Mouse (Mus musculus): ENCODE results near the gene Chrm4. TPM values are rescaled to one million over a fixed set of nuclear protein-coding genes. Genes with fewer than 3 reads are reported as not detected.
A peak's percentile ranks its signal among the peaks of the same experiment; 100 is the strongest.

Gene Chrm4
- polyA plus RNA-seq, 1 experiment from 2014 or later, result 0.67 TPM

GRCm38 (mm10) chr2:91921181-91921789 lies 5.8 kb upstream of the Chrm4 start:
- WGBS, result 6% methylated on average over 31 of the region's 31 CpGs
- H3K27ac ChIP-seq, result no peak overlapping the region
- H3K27me3 ChIP-seq (ENCODE audit: control insufficient read depth, insufficient read depth, low read length), result peaks cover 59% of the 10 kb centered on the region
- peak overlapping the region; percentile 93 for H3K4me2 ChIP-seq (replicated peaks)
- peak overlapping the region; percentile 54 for H3K9ac ChIP-seq
- ATAC-seq (ENCODE audit: low FRiP score) (peak; percentile 22; the same call in 1 of the 2 replicates), DNase-seq (ENCODE audit: low spot score) (no peak)
- peaks cover 13% of the 10 kb centered on the region for H3K4me1 ChIP-seq (replicated peaks; ENCODE audit: control insufficient read depth, insufficient read depth, low read length)
- no peaks in the 10 kb centered on the region for H3K9me3 ChIP-seq (ENCODE audit: control insufficient read depth, low read length)
- peaks cover 32% of the 10 kb centered on the region for H3K36me3 ChIP-seq (replicated peaks; ENCODE audit: control insufficient read depth, insufficient read depth)
- H3K4me3 ChIP-seq (replicated peaks; ENCODE audit: low read length), result peak overlapping the region; percentile 63

GRCm38 (mm10) chr2:91921790-91922570 lies 5.1 kb upstream of the Chrm4 start:
- DNase-seq (ENCODE audit: low spot score), result peak; percentile 72
- Histone ChIP-seq H3K27ac (no peak overlapping the region), H3K36me3 (replicated peaks; ENCODE audit: control insufficient read depth, insufficient read depth) (peaks cover 25% of the 10 kb centered on the region), H3K27me3 (ENCODE audit: control insufficient read depth, insufficient read depth, low read length) (peaks cover 59% of the 10 kb centered on the region), H3K4me3 (replicated peaks; ENCODE audit: low read length) (peak overlapping the region; percentile 63), H3K4me1 (replicated peaks; ENCODE audit: control insufficient read depth, insufficient read depth, low read length) (peaks cover 13% of the 10 kb centered on the region), H3K9ac (peak overlapping the region; percentile 54), H3K9me3 (ENCODE audit: control insufficient read depth, low read length) (no peaks in the 10 kb centered on the region), H3K4me2 (replicated peaks) (peak overlapping the region; percentile 93)
- ATAC-seq (ENCODE audit: low FRiP score), result peak; percentile 61
- under 1% methylated on average over 63 of the region's 64 CpGs for WGBS

- Histone ChIP-seq H3K4me3 (replicated peaks; ENCODE audit: low read length) (peak overlapping the region; percentile 63), H3K4me1 (replicated peaks; ENCODE audit: control insufficient read depth, insufficient read depth, low read length) (peaks cover 13% of the 10 kb centered on the region), H3K27ac (no peak overlapping the region), H3K9ac (no peak overlapping the region), H3K36me3 (replicated peaks; ENCODE audit: control insufficient read depth, insufficient read depth) (peaks cover 17% of the 10 kb centered on the region), H3K27me3 (ENCODE audit: control insufficient read depth, insufficient read depth, low read length) (peaks cover 59% of the 10 kb centered on the region), H3K4me2 (replicated peaks) (peak overlapping the region; percentile 93), H3K9me3 (ENCODE audit: control insufficient read depth, low read length) (no peaks in the 10 kb centered on the region)
- DNase-seq (ENCODE audit: low spot score), result no peak
- no peak for ATAC-seq (ENCODE audit: low FRiP score)
- 2% methylated on average over 37 of the region's 37 CpGs for WGBS
Measured at GRCm38 (mm10) chr2:91922586-91923414, 4.2 kb upstream of the Chrm4 start.

GRCm38 (mm10) chr2:91923415-91924337 lies 3.4 kb upstream of the Chrm4 start:
- peak overlapping the region; percentile 25; the same call in 1 of the 2 replicates for H3K9ac ChIP-seq
- peak overlapping the region; percentile 93 for H3K4me2 ChIP-seq (replicated peaks)
- WGBS, result 4% methylated on average over 54 of the region's 54 CpGs
- ATAC-seq (ENCODE audit: low FRiP score), result peak; percentile 39; the same call in 1 of the 2 replicates
- no peaks in the 10 kb centered on the region for H3K9me3 ChIP-seq (ENCODE audit: control insufficient read depth, low read length)
- peaks cover 8% of the 10 kb centered on the region; the same call in 1 of the 2 replicates for H3K36me3 ChIP-seq (replicated peaks; ENCODE audit: control insufficient read depth, insufficient read depth)
- peak overlapping the region; percentile 63 for H3K4me3 ChIP-seq (replicated peaks; ENCODE audit: low read length)
- DNase-seq (ENCODE audit: low spot score), result peak; percentile 76
- H3K4me1 ChIP-seq (replicated peaks; ENCODE audit: control insufficient read depth, insufficient read depth, low read length), result peaks cover 13% of the 10 kb centered on the region
- no peak overlapping the region for H3K27ac ChIP-seq
- H3K27me3 ChIP-seq (ENCODE audit: control insufficient read depth, insufficient read depth, low read length), result peaks cover 59% of the 10 kb centered on the region

- H3K27ac ChIP-seq, result no peak overlapping the region
- H3K4me1 ChIP-seq (replicated peaks; ENCODE audit: control insufficient read depth, insufficient read depth, low read length), result peaks cover 13% of the 10 kb centered on the region
- 48% methylated on average over 1 of the region's 1 CpGs for WGBS
- no peak overlapping the region for H3K4me3 ChIP-seq (replicated peaks; ENCODE audit: low read length)
- DNase-seq (ENCODE audit: low spot score) (no peak), ATAC-seq (ENCODE audit: low FRiP score) (no peak)
- H3K27me3 ChIP-seq (ENCODE audit: control insufficient read depth, insufficient read depth, low read length), result peaks cover 54% of the 10 kb centered on the region
- H3K4me2 ChIP-seq (replicated peaks), result no peak overlapping the region
- H3K9me3 ChIP-seq (ENCODE audit: control insufficient read depth, low read length), result no peaks in the 10 kb centered on the region
- peaks cover 2% of the 10 kb centered on the region; the same call in 1 of the 2 replicates for H3K36me3 ChIP-seq (replicated peaks; ENCODE audit: control insufficient read depth, insufficient read depth)
- no peak overlapping the region for H3K9ac ChIP-seq
Measured at GRCm38 (mm10) chr2:91924726-91925125, 2.3 kb upstream of the Chrm4 start.

- ATAC-seq (ENCODE audit: low FRiP score) (no peak), DNase-seq (ENCODE audit: low spot score) (no peak)
- Histone ChIP-seq H3K4me3 (replicated peaks; ENCODE audit: low read length) (no peak overlapping the region), H3K36me3 (replicated peaks; ENCODE audit: control insufficient read depth, insufficient read depth) (no peaks in the 10 kb centered on the region), H3K9me3 (ENCODE audit: control insufficient read depth, low read length) (no peaks in the 10 kb centered on the region), H3K27me3 (ENCODE audit: control insufficient read depth, insufficient read depth, low read length) (peaks cover 47% of the 10 kb centered on the region), H3K27ac (no peak overlapping the region), H3K4me2 (replicated peaks) (no peak overlapping the region), H3K4me1 (replicated peaks; ENCODE audit: control insufficient read depth, insufficient read depth, low read length) (peaks cover 17% of the 10 kb centered on the region), H3K9ac (no peak overlapping the region)
- WGBS, result 87% methylated on average over 15 of the region's 15 CpGs
Measured at GRCm38 (mm10) chr2:91925442-91925841, 1.6 kb upstream of the Chrm4 start.

- peaks cover 2% of the 10 kb centered on the region; the same call in 1 of the 2 replicates for H3K36me3 ChIP-seq (replicated peaks; ENCODE audit: control insufficient read depth, insufficient read depth)
- no peak for DNase-seq (ENCODE audit: low spot score)
- H3K9me3 ChIP-seq (ENCODE audit: control insufficient read depth, low read length), result no peaks in the 10 kb centered on the region
- no peak overlapping the region for H3K9ac ChIP-seq
- ATAC-seq (ENCODE audit: low FRiP score), result no peak
- WGBS, result 43% methylated on average over 34 of the region's 34 CpGs
- no peak overlapping the region for H3K4me3 ChIP-seq (replicated peaks; ENCODE audit: low read length)
- no peak overlapping the region for H3K4me2 ChIP-seq (replicated peaks)
- peaks cover 22% of the 10 kb centered on the region for H3K27me3 ChIP-seq (ENCODE audit: control insufficient read depth, insufficient read depth, low read length)
- no peak overlapping the region for H3K27ac ChIP-seq
- H3K4me1 ChIP-seq (replicated peaks; ENCODE audit: control insufficient read depth, insufficient read depth, low read length), result peaks cover 21% of the 10 kb centered on the region
Measured at GRCm38 (mm10) chr2:91927826-91928533, 931 bp downstream of the Chrm4 start.

Data from hindbrain, embryonic 14.5 days (tissue).